8 mouse cellular contexts compared by ENCODE assay signal in the genomic region with DNA sequence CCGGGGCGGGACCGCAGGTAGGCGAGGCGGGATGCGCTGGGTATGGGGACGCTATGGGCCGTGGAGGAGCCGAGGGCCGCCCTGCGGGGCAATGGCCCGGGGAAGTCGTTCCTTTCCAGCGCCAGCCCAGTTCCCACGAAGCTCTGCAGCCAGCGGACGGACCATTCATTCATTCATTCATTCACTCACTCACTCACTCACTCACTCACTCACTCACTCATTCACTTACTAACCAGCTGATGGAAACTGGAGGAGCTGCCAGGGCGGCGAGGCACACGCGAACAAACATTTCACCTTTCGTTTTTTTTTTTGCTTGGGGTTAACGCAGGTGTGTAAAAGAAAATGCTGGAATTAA. TPM values are rescaled to one million over a fixed set of nuclear protein-coding genes. Genes with fewer than 3 reads are reported as not detected.
DNase-seq lines count a peak whose midpoint lies in the region; ATAC-seq and TF ChIP-seq lines count a peak whose summit lies in the region.

No protein-coding gene starts in this region.

- H3K4me1 ChIP-seq in lung, embryonic 14.5 days (ENCODE audit: insufficient read depth), result no peaks in the 10 kb centered on the region
- peaks cover 11% of the 10 kb centered on the region for H3K4me1 ChIP-seq in embryonic facial prominence, embryonic 15.5 days
- no peaks in the 10 kb centered on the region for H3K4me1 ChIP-seq in intestine, postnatal 0 days (replicated peaks; ENCODE audit: control insufficient read depth, insufficient read depth, low read length)
- H3K4me1 ChIP-seq in neural tube, embryonic 14.5 days (ENCODE audit: control insufficient read depth, insufficient read depth, low read length), result peaks cover 11% of the 10 kb centered on the region; the same call in 1 of the 2 replicates

- TF ChIP-seq CTCF in lung, embryonic 14.5 days (IDR thresholded peaks at IDR 0.05; ENCODE audit: low read depth), result no peak
- TF ChIP-seq CTCF in intestine, postnatal 0 days (IDR thresholded peaks at IDR 0.05; ENCODE audit: low read depth), result no peak

- H3K36me3 ChIP-seq in lung, embryonic 14.5 days (ENCODE audit: insufficient read depth), result peaks cover 9% of the 10 kb centered on the region; the same call in 1 of the 2 replicates
- no peaks in the 10 kb centered on the region for H3K36me3 ChIP-seq in embryonic facial prominence, embryonic 15.5 days
- peaks cover 6% of the 10 kb centered on the region; the same call in 1 of the 2 replicates for H3K36me3 ChIP-seq in intestine, postnatal 0 days (ENCODE audit: control insufficient read depth, insufficient read depth)
- 0 out of 2 replicates have a peak, but pooled peaks cover 3% of the 10 kb centered on the region for H3K36me3 ChIP-seq in neural tube, embryonic 14.5 days (ENCODE audit: control insufficient read depth, insufficient read depth, low read length)

- DNase-seq in lung, embryonic 14.5 days, result no peak
- no peak for DNase-seq in lung, postnatal 36 days
- no peak for DNase-seq in c-Kit-positive CD71-positive TER-119-positive erythroid progenitor cells, embryonic 14.5 days (ENCODE audit: low spot score)
- no peak for DNase-seq in urinary bladder, postnatal 10 days (ENCODE audit: low spot score)
- no peak for DNase-seq in layer of hippocampus, postnatal 10 days (ENCODE audit: low spot score in 2 of 2)

- H3K27me3 ChIP-seq in lung, embryonic 14.5 days (ENCODE audit: insufficient read depth, low read length), result no peaks in the 10 kb centered on the region
- no peaks in the 10 kb centered on the region for H3K27me3 ChIP-seq in embryonic facial prominence, embryonic 15.5 days
- no peaks in the 10 kb centered on the region for H3K27me3 ChIP-seq in intestine, postnatal 0 days (replicated peaks; ENCODE audit: control insufficient read depth, insufficient read depth, low read length)
- H3K27me3 ChIP-seq in neural tube, embryonic 14.5 days (ENCODE audit: control insufficient read depth, insufficient read depth, low read length), result no peaks in the 10 kb centered on the region

- H3K9me3 ChIP-seq in lung, embryonic 14.5 days (ENCODE audit: low read depth, low read length), result no peaks in the 10 kb centered on the region
- H3K9me3 ChIP-seq in embryonic facial prominence, embryonic 15.5 days (replicated peaks), result no peaks in the 10 kb centered on the region
- no peaks in the 10 kb centered on the region for H3K9me3 ChIP-seq in intestine, postnatal 0 days (ENCODE audit: control insufficient read depth)
- no peaks in the 10 kb centered on the region for H3K9me3 ChIP-seq in neural tube, embryonic 14.5 days (ENCODE audit: control insufficient read depth, low read length)

- H3K9ac ChIP-seq in lung, embryonic 14.5 days, result peak overlapping the region; percentile 78
- peak overlapping the region; percentile 69 for H3K9ac ChIP-seq in embryonic facial prominence, embryonic 15.5 days
- peak overlapping the region; percentile 67 for H3K9ac ChIP-seq in intestine, postnatal 0 days (ENCODE audit: low read depth, low read length)
- peak overlapping the region; percentile 71 for H3K9ac ChIP-seq in neural tube, embryonic 14.5 days (replicated peaks; ENCODE audit: low read depth, low read length)

- 0 out of 2 replicates have a peak overlapping the region, but pooled peaks have one; percentile 42 for H3K27ac ChIP-seq in lung, embryonic 14.5 days (ENCODE audit: low read depth)
- H3K27ac ChIP-seq in embryonic facial prominence, embryonic 15.5 days (replicated peaks), result peak overlapping the region; percentile 35; the same call in 1 of the 2 replicates
- no peak overlapping the region for H3K27ac ChIP-seq in intestine, postnatal 0 days (ENCODE audit: low read depth, low read length)
- peak overlapping the region; percentile 44; the same call in 1 of the 2 replicates for H3K27ac ChIP-seq in neural tube, embryonic 14.5 days (ENCODE audit: low read depth, low read length)

- 2% methylated on average over 17 of the region's 23 CpGs for WGBS in lung, embryonic 14.5 days
- under 1% methylated on average over 23 of the region's 23 CpGs for WGBS in embryonic facial prominence, embryonic 15.5 days
- WGBS in intestine, postnatal 0 days, result under 1% methylated on average over 22 of the region's 23 CpGs
- WGBS in neural tube, embryonic 14.5 days, result 2% methylated on average over 22 of the region's 23 CpGs

- peak overlapping the region; percentile 75 for H3K4me3 ChIP-seq in lung, embryonic 14.5 days (ENCODE audit: low read depth, low read length)
- H3K4me3 ChIP-seq in embryonic facial prominence, embryonic 15.5 days (replicated peaks), result peak overlapping the region; percentile 81
- H3K4me3 ChIP-seq in intestine, postnatal 0 days (ENCODE audit: low read depth, low read length), result peak overlapping the region; percentile 75
- peak overlapping the region; percentile 64 for H3K4me3 ChIP-seq in neural tube, embryonic 14.5 days (ENCODE audit: low read depth, low read length)

- peak overlapping the region; percentile 78 for H3K4me2 ChIP-seq in lung, embryonic 14.5 days
- H3K4me2 ChIP-seq in embryonic facial prominence, embryonic 15.5 days (replicated peaks), result peak overlapping the region; percentile 71
- H3K4me2 ChIP-seq in intestine, postnatal 0 days (replicated peaks; ENCODE audit: low read depth), result peak overlapping the region; percentile 84
- H3K4me2 ChIP-seq in neural tube, embryonic 14.5 days (ENCODE audit: low read depth, low read length), result peak overlapping the region; percentile 73

- ATAC-seq in lung, embryonic 14.5 days (ENCODE audit: insufficient read depth), result no peak
- ATAC-seq in embryonic facial prominence, embryonic 15.5 days (ENCODE audit: insufficient number of reproducible peaks, low FRiP score, low TSS enrichment, low read depth), result no peak
- ATAC-seq in intestine, postnatal 0 days, result peak; percentile 66; the same call in 1 of the 2 replicates
- ATAC-seq in neural tube, embryonic 14.5 days (ENCODE audit: low read depth), result no peak

RNA-seq across cellular contexts. Expression of a gene that starts 0.3 kb away (rescaled TPM):
- polyA plus RNA-seq in lung, embryonic 14.5 days (2014; fragmentation: Nextera tagmentation; extraction: Ambion mirVana), result 106 and 115 TPM in 2 replicates
- polyA plus RNA-seq in embryonic facial prominence, embryonic 15.5 days (2015; fragmentation: Nextera tagmentation; extraction: Ambion mirVana), result 85.4 and 87.2 TPM in 2 replicates
- 42.4 and 42.8 TPM in 2 replicates for polyA plus RNA-seq in intestine, postnatal 0 days (2015; fragmentation: Nextera tagmentation; extraction: Ambion mirVana)
- 95.2 and 101 TPM in 2 replicates for polyA plus RNA-seq in neural tube, embryonic 14.5 days (2014; fragmentation: Nextera tagmentation; extraction: Ambion mirVana)
- 10 to 100 TPM; 47.1 to 52.0 TPM for total RNA-seq in layer of hippocampus, postnatal 10 days (2021)
